Mouse (Mus musculus): Measurements from ENCODE around the gene 5830411N06Rik. TPM values are rescaled to one million over a fixed set of nuclear protein-coding genes. Genes with fewer than 3 reads are reported as not detected.

5830411N06Rik gene
- total and polyA plus RNA-seq, 3 experiments = 0.05 TPM; not detected in 2

GRCm38 (mm10) chr7:140213841-140214240 lies 33.2 kb upstream of the 5830411N06Rik start:
- Histone ChIP-seq H3K4me1 (ENCODE audit: insufficient read depth, low read depth, low read length) (peaks cover 39% of the 10 kb centered on the region), H3K27me3 (ENCODE audit: insufficient read depth, low read length) (peaks cover 4% of the 10 kb centered on the region; the same call in 1 of the 2 replicates), H3K4me3 (ENCODE audit: low read depth, low read length) (no peak overlapping the region), H3K36me3 (replicated peaks) (no peaks in the 10 kb centered on the region), H3K9me3 (replicated peaks) (no peaks in the 10 kb centered on the region)
- ATAC-seq (ENCODE audit: extremely low read depth, insufficient number of reproducible peaks, low FRiP score, poor library complexity, severe bottlenecking) = no peak
- TF ChIP-seq CTCF (IDR thresholded peaks at IDR 0.05; ENCODE audit: low read depth, low read length) = no peak
- no peak for DNase-seq (ENCODE audit: low spot score)

GRCm38 (mm10) chr7:140217967-140218366 lies 29.1 kb upstream of the 5830411N06Rik start, which contains the start of gene Cd163l1:
Cd163l1 (plus strand) TSS chr7:140218267.
- Histone ChIP-seq H3K4me3 (ENCODE audit: low read depth, low read length) (no peak within 1 kb of the TSS), H3K36me3 (replicated peaks) (no peaks in the 10 kb centered on the region), H3K9me3 (replicated peaks) (no peaks in the 10 kb centered on the region), H3K4me1 (ENCODE audit: insufficient read depth, low read depth, low read length) (peaks cover 13% of the 10 kb centered on the region), H3K27me3 (ENCODE audit: insufficient read depth, low read length) (peaks cover 12% of the 10 kb centered on the region; the same call in 1 of the 2 replicates)
- ATAC-seq (ENCODE audit: extremely low read depth, insufficient number of reproducible peaks, low FRiP score, poor library complexity, severe bottlenecking) (no peak), DNase-seq (ENCODE audit: low spot score) (no peak)
- no peak for TF ChIP-seq POLR2AphosphoS5 (IDR thresholded peaks at IDR 0.05; ENCODE audit: insufficient replicate concordance, low read depth, low read length)
- TF ChIP-seq GATA1 (IDR thresholded peaks at IDR 0.05; ENCODE audit: borderline replicate concordance, low read length) = no peak
- no peak for TF ChIP-seq TAL1 (conservative IDR thresholded peaks at IDR 0.05; ENCODE audit: low read depth, low read length)
- TF ChIP-seq CTCF (IDR thresholded peaks at IDR 0.05; ENCODE audit: low read depth, low read length) = no peak
- no peak for TF ChIP-seq GATA2 (IDR thresholded peaks at IDR 0.05; ENCODE audit: borderline replicate concordance, low read depth, low read length)

GRCm38 (mm10) chr7:140219268-140219667 lies 27.8 kb upstream of the 5830411N06Rik start:
- ATAC-seq (ENCODE audit: extremely low read depth, insufficient number of reproducible peaks, low FRiP score, poor library complexity, severe bottlenecking) (no peak), DNase-seq (ENCODE audit: low spot score) (no peak)
- peaks cover 12% of the 10 kb centered on the region for H3K4me1 ChIP-seq (ENCODE audit: insufficient read depth, low read depth, low read length)
- TF ChIP-seq GATA1 (IDR thresholded peaks at IDR 0.05; ENCODE audit: borderline replicate concordance, low read length) = no peak
- no peak for TF ChIP-seq POLR2AphosphoS5 (IDR thresholded peaks at IDR 0.05; ENCODE audit: insufficient replicate concordance, low read depth, low read length)
- no peak for TF ChIP-seq CTCF (IDR thresholded peaks at IDR 0.05; ENCODE audit: low read depth, low read length)
- no peak for TF ChIP-seq TAL1 (conservative IDR thresholded peaks at IDR 0.05; ENCODE audit: low read depth, low read length)
- TF ChIP-seq GATA2 (IDR thresholded peaks at IDR 0.05; ENCODE audit: borderline replicate concordance, low read depth, low read length) = no peak
- no peaks in the 10 kb centered on the region for H3K9me3 ChIP-seq (replicated peaks)
- H3K36me3 ChIP-seq (replicated peaks) = no peaks in the 10 kb centered on the region
- H3K4me3 ChIP-seq (ENCODE audit: low read depth, low read length) = no peak overlapping the region
- H3K27me3 ChIP-seq (ENCODE audit: insufficient read depth, low read length) = peaks cover 19% of the 10 kb centered on the region; the same call in 1 of the 2 replicates

GRCm38 (mm10) chr7:140220375-140220774 lies 26.7 kb upstream of the 5830411N06Rik start:
- TF ChIP-seq TAL1 (conservative IDR thresholded peaks at IDR 0.05; ENCODE audit: low read depth, low read length) (no peak), POLR2AphosphoS5 (IDR thresholded peaks at IDR 0.05; ENCODE audit: insufficient replicate concordance, low read depth, low read length) (no peak), CTCF (IDR thresholded peaks at IDR 0.05; ENCODE audit: low read depth, low read length) (no peak), GATA2 (IDR thresholded peaks at IDR 0.05; ENCODE audit: borderline replicate concordance, low read depth, low read length) (no peak), GATA1 (IDR thresholded peaks at IDR 0.05; ENCODE audit: borderline replicate concordance, low read length) (no peak)
- no peak overlapping the region for H3K4me3 ChIP-seq (ENCODE audit: low read depth, low read length)
- peaks cover 12% of the 10 kb centered on the region for H3K4me1 ChIP-seq (ENCODE audit: insufficient read depth, low read depth, low read length)
- H3K27me3 ChIP-seq (ENCODE audit: insufficient read depth, low read length) = peaks cover 25% of the 10 kb centered on the region; the same call in 1 of the 2 replicates
- ATAC-seq (ENCODE audit: extremely low read depth, insufficient number of reproducible peaks, low FRiP score, poor library complexity, severe bottlenecking) (no peak), DNase-seq (ENCODE audit: low spot score) (no peak)
- H3K9me3 ChIP-seq (replicated peaks) = no peaks in the 10 kb centered on the region
- no peaks in the 10 kb centered on the region for H3K36me3 ChIP-seq (replicated peaks)

- Histone ChIP-seq H3K4me3 (ENCODE audit: low read depth, low read length) (no peak overlapping the region), H3K27me3 (ENCODE audit: insufficient read depth, low read length) (peaks cover 29% of the 10 kb centered on the region; the same call in 1 of the 2 replicates)
- TF ChIP-seq GATA2 (IDR thresholded peaks at IDR 0.05; ENCODE audit: borderline replicate concordance, low read depth, low read length) = no peak
- TF ChIP-seq GATA1 (IDR thresholded peaks at IDR 0.05; ENCODE audit: borderline replicate concordance, low read length) = no peak
- no peak for TF ChIP-seq CTCF (IDR thresholded peaks at IDR 0.05; ENCODE audit: low read depth, low read length)
- no peak for TF ChIP-seq POLR2AphosphoS5 (IDR thresholded peaks at IDR 0.05; ENCODE audit: insufficient replicate concordance, low read depth, low read length)
- no peak for TF ChIP-seq TAL1 (conservative IDR thresholded peaks at IDR 0.05; ENCODE audit: low read depth, low read length)
Measured at GRCm38 (mm10) chr7:140224209-140224608, 22.9 kb upstream of the 5830411N06Rik start.

GRCm38 (mm10) chr7:140228476-140228875 lies 18.6 kb upstream of the 5830411N06Rik start:
- ATAC-seq (ENCODE audit: extremely low read depth, insufficient number of reproducible peaks, low FRiP score, poor library complexity, severe bottlenecking) = no peak
- H3K27me3 ChIP-seq (ENCODE audit: insufficient read depth, low read length) = peaks cover 20% of the 10 kb centered on the region
- H3K9me3 ChIP-seq (replicated peaks) = no peaks in the 10 kb centered on the region
- peaks cover 5% of the 10 kb centered on the region for H3K4me1 ChIP-seq (ENCODE audit: insufficient read depth, low read depth, low read length)
- DNase-seq (ENCODE audit: low spot score) = no peak
- no peak overlapping the region for H3K4me3 ChIP-seq (ENCODE audit: low read depth, low read length)
- no peaks in the 10 kb centered on the region for H3K36me3 ChIP-seq (replicated peaks)
- TF ChIP-seq POLR2AphosphoS5 (IDR thresholded peaks at IDR 0.05; ENCODE audit: insufficient replicate concordance, low read depth, low read length) (no peak), CTCF (IDR thresholded peaks at IDR 0.05; ENCODE audit: low read depth, low read length) (no peak), TAL1 (conservative IDR thresholded peaks at IDR 0.05; ENCODE audit: low read depth, low read length) (no peak), GATA1 (IDR thresholded peaks at IDR 0.05; ENCODE audit: borderline replicate concordance, low read length) (no peak), GATA2 (IDR thresholded peaks at IDR 0.05; ENCODE audit: borderline replicate concordance, low read depth, low read length) (no peak)

More at GRCm38 (mm10) chr7:140224209-140224608, 22.9 kb upstream of the 5830411N06Rik start:
- ATAC-seq (ENCODE audit: extremely low read depth, insufficient number of reproducible peaks, low FRiP score, poor library complexity, severe bottlenecking) (no peak), DNase-seq (ENCODE audit: low spot score) (no peak)
- H3K4me1 ChIP-seq (ENCODE audit: insufficient read depth, low read depth, low read length) = peaks cover 7% of the 10 kb centered on the region
- H3K9me3 ChIP-seq (replicated peaks) = no peaks in the 10 kb centered on the region
- H3K36me3 ChIP-seq (replicated peaks) = no peaks in the 10 kb centered on the region
